Mouse (Mus musculus) C2C12 (cell line): ENCODE measurements around the gene 1700001K19Rik. TPM values are rescaled to one million over a fixed set of nuclear protein-coding genes. Genes with fewer than 3 reads are reported as not detected.
"Not testable (repeated sequence)": the region's sequence is repeated elsewhere in the genome, so short reads cannot be mapped to it uniquely, and the experiment has no call there.

Experiments used
- H3K27me3 ChIP-seq: one replicate; pipeline ENCODE4 v1.6.1; 2011; ENCODE audit not compliant: control insufficient read depth, insufficient read depth, insufficient read length
- H3K36me3 ChIP-seq: one replicate; pipeline ENCODE4 v1.6.1; 2011; ENCODE audit not compliant: control insufficient read depth, insufficient read depth
- H3K4me3 ChIP-seq: one replicate; pipeline ENCODE4 v1.5.1; 2011; ENCODE audit warnings: mild to moderate bottlenecking, control low read depth; ENCODE audit not compliant: poor library complexity, insufficient read depth, severe bottlenecking
- H3K79me2 ChIP-seq: one replicate; pipeline ENCODE4 v1.6.1; 2011; ENCODE audit not compliant: control insufficient read depth, insufficient read depth
- H3K79me3 ChIP-seq: one replicate; pipeline ENCODE4 v1.6.1; 2011; ENCODE audit warnings: low read depth, control low read depth
- H3ac ChIP-seq: one replicate; pipeline ENCODE3; 2011; ENCODE audit warnings: low read depth; ENCODE audit not compliant: control insufficient read depth, insufficient read length
- CEBPB ChIP-seq: IDR thresholded peaks from one replicate; pipeline ENCODE4 v1.6.1; 2011; ENCODE audit warnings: low read depth, mild to moderate bottlenecking, control low read depth, moderate library complexity
- CTCF ChIP-seq: IDR thresholded peaks from one replicate; pipeline ENCODE4 v1.5.1; 2011; ENCODE audit not compliant: control insufficient read depth, insufficient read depth, insufficient read length
- FOSL1 ChIP-seq: IDR thresholded peaks from one replicate; pipeline ENCODE4 v1.8.0; 2011; ENCODE audit warnings: mild to moderate bottlenecking, low read length; ENCODE audit not compliant: poor library complexity, insufficient read depth, severe bottlenecking
- MAX ChIP-seq: IDR thresholded peaks from one replicate; pipeline ENCODE4 v1.6.1; 2011; ENCODE audit warnings: mild to moderate bottlenecking, control low read depth
- MYOD1 ChIP-seq: IDR thresholded peaks from one replicate; pipeline ENCODE4 v1.6.1; 2011; ENCODE audit warnings: low read depth; ENCODE audit not compliant: control insufficient read depth, insufficient read length
- MYOG ChIP-seq: IDR thresholded peaks from one replicate; pipeline ENCODE4 v1.6.1; 2011; ENCODE audit not compliant: control insufficient read depth, insufficient read length; ENCODE audit errors: extremely low read depth
- USF1 ChIP-seq: IDR thresholded peaks from one replicate; pipeline ENCODE4 v1.6.1; 2011; ENCODE audit warnings: low read depth, mild to moderate bottlenecking, control low read depth, moderate library complexity
- polyA plus RNA-seq: library from polyadenylated mRNA; unstranded; fragments of >200 nt; fragmentation: generic; extraction: Trizol; gene quantifications from one replicate; pipeline ENCODE4 v1.2.1, GENCODE M21; 2012; ENCODE audit warnings: missing spikeins

1700001K19Rik gene
- polyA plus RNA-seq, 1 experiment, result 0.04 TPM

DNA sequence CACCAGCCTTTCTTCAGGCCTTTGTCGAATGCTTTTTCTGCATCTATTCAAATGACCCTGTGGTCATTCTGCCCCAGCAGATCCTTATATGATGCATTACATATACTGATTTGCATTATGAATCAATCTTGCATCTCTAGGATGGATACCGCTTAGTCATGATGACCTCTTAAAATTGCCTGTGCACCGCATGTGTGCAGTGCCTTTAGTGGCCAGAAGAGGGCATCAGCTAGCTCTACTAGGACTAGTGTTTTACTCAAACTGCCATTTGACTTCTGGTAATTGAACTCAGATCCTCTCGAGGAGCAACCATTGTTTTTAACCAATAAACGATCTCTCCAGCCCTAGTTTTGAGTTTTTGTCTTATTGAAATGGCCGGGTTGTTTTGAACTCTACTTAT lies 31.4 kb upstream of the 1700001K19Rik start:
- TF ChIP-seq USF1, result no peak
- H3K79me2 ChIP-seq, result no peaks in the 10 kb centered on the region
- H3K4me3 ChIP-seq, result no peak overlapping the region
- no peak overlapping the region for H3ac ChIP-seq
- H3K79me3 ChIP-seq, result no peaks in the 10 kb centered on the region
- no peaks in the 10 kb centered on the region for H3K36me3 ChIP-seq
- H3K27me3 ChIP-seq, result no peaks in the 10 kb centered on the region

DNA sequence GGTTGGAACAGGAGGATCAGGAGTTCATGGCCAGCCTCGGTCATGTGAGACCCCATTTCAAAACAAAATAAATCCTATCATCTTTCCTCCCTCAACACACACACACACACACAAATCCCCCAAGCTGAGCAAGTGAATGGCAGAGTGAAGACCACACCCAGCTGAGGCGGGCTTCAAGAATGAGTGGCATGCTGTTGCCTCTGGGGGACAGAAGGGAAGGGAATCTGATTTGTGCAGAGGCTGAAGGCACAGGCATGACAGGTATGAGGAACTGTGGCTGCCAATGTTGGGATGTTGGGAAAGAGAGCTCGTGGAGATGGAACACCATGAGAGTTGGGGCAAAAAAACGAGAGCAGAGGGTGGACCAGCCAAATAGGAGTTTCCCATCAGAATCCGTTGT lies 28.9 kb upstream of the 1700001K19Rik start:
- no peak for TF ChIP-seq CTCF
- no peak for TF ChIP-seq FOSL1
- TF ChIP-seq MYOD1, result no peak
- TF ChIP-seq MAX, result no peak
- H3K27me3 ChIP-seq, result no peaks in the 10 kb centered on the region
- H3K36me3 ChIP-seq, result no peaks in the 10 kb centered on the region
- no peak overlapping the region for H3ac ChIP-seq
- no peak overlapping the region for H3K4me3 ChIP-seq
- no peaks in the 10 kb centered on the region for H3K79me2 ChIP-seq
- H3K79me3 ChIP-seq, result no peaks in the 10 kb centered on the region

DNA sequence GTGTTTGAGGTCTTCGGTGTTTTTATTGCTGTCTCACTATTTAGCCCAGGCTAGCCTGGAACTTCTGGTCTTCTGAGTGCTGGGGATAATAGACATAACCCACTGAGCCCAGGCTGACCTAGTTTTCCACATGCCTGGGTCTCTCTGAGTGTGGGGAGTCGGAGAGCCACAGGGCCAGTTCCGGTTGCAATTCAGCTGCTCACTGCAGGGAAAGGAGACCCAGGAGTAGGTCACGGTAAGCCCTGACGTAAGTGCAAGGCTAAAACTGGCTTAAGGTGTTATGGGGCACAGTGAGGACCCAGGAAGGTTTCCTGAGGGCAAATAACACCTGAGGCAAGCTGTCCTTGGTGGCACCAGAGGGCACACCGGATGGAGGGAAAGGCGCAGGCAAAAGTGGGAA lies 25.0 kb upstream of the 1700001K19Rik start:
- Histone ChIP-seq H3K36me3 (no peaks in the 10 kb centered on the region), H3K4me3 (no peak overlapping the region), H3K27me3 (no peaks in the 10 kb centered on the region), H3ac (no peak overlapping the region), H3K79me2 (no peaks in the 10 kb centered on the region), H3K79me3 (no peaks in the 10 kb centered on the region)
- TF ChIP-seq USF1, result no peak
- no peak for TF ChIP-seq CEBPB

DNA sequence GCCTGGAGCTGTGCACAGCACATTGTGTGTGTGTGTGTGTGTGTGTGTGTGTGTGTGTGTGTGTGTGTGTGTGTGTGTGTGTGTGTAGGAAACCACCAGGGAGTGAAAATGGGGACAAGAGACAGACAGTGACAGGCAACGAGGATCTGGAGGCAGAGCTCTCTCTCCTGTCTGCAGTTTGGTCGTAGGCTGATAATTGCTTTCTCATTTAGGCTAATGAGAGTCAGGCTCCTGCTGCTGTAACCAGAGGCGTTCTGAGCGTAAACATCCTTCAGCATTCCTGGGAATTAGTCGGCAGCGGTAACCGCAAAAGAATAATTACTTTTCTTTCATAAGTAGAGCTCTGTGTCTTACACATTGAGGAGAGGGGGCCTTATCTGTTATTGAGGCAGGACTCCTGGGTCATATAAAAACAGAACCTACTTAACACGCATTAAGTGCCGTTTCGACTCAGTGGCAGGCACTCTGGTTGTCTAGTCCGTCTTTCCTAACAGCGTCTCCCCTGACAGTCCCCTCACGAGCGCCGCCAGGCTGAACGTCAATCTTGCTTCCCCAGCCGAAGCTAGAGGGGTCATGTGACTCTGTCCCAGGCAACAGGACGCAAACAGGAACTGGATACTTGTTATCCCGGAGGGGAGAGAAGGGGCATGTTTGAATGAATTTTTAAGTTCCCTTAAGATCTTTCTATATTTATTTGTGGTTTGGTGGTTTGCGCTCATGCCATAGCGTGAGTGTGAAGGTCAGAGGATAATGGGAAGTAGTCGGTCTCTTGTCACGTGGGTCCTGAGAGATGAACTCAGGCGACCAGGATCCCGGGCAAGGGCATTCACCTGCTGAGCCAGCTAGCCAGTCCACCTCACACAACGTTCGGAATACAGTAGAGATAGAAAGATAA lies 24.2 kb upstream of the 1700001K19Rik start:
- no peaks in the 10 kb centered on the region for H3K79me2 ChIP-seq
- H3K36me3 ChIP-seq, result no peaks in the 10 kb centered on the region
- no peak for TF ChIP-seq CEBPB
- TF ChIP-seq FOSL1, result no peak
- no peak for TF ChIP-seq MYOG
- no peak for TF ChIP-seq CTCF
- TF ChIP-seq MAX, result peak; percentile 22
- TF ChIP-seq USF1, result peak; percentile 95
- TF ChIP-seq MYOD1, result no peak
- H3ac ChIP-seq, result peak overlapping the region; percentile 67
- H3K27me3 ChIP-seq, result no peaks in the 10 kb centered on the region
- H3K79me3 ChIP-seq, result no peaks in the 10 kb centered on the region
- peak overlapping the region; percentile 0 for H3K4me3 ChIP-seq

DNA sequence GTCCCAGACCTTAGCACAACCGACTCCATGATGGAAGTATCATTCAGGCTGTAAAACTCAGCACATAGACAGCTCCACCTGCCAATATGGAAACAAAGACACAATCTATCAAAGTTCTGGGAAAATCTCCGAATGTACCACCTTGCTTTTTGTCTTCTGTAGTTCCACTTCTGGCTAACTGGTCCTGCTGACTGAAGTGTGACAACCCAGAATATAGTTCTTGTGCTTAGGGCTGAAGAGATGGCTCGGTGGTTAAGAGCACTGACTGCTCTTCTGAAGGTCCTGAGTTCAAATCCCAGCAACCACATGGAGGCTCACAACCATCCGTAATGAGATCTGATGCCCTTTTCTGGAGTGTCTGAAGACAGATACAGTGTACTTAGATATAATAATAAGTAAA lies 23.0 kb upstream of the 1700001K19Rik start:
- not testable (repeated sequence) for H3K79me2 ChIP-seq, H3K79me3 ChIP-seq, H3ac ChIP-seq

DNA sequence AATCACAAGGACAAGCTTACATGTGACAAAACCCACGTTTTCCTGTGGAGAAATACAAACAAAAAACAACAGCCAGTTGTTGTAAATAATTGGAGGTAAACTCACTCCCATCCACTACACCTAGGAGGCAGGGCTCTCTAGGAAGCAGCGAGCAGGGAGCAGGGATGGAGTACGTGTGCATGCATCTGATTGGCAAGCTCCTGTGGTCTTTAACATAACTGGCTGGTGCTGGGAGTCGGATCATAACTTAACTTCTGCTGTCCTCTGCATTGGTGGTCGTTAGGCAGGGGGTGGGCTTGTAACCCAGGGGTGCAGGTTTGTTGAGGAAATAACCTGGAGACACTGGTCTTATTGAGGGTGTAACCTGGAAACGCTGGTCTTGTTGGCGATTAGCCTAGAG lies 21.3 kb upstream of the 1700001K19Rik start:
- Histone ChIP-seq H3K36me3 (no peaks in the 10 kb centered on the region), H3ac (no peak overlapping the region), H3K79me2 (no peaks in the 10 kb centered on the region), H3K79me3 (no peaks in the 10 kb centered on the region), H3K27me3 (no peaks in the 10 kb centered on the region), H3K4me3 (no peak overlapping the region)
- TF ChIP-seq FOSL1 (no peak), MYOG (no peak), CEBPB (no peak), MAX (no peak), CTCF (no peak), MYOD1 (no peak), USF1 (no peak)

More for the DNA sequence above, 23.0 kb upstream of the 1700001K19Rik start:
- H3K36me3 ChIP-seq, H3K27me3 ChIP-seq, H3K4me3 ChIP-seq: not testable (repeated sequence)

DNA sequence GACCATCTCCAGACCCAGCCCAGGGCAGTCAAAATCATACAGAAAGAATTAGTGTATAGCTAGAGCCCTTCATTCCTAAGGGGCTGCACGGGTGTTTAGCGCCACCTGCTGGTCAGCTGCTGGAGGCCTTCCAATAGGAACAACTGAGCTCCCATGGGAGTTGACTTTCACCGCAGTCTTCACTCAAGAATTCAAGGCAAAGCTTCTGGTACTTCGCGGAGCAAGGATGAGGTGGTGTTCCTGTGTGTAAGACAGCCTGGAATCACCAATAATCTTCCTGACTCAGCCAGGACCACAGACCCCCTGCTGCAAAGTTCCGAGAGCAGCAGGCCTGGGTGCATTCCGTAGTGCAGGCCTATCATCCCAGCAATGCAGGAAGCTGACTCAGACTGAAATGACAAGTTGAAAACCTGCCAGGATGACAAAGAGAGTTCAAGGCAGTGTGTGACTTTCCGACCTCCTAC lies 20.6 kb upstream of the 1700001K19Rik start:
- no peaks in the 10 kb centered on the region for H3K36me3 ChIP-seq
- TF ChIP-seq FOSL1 (peak; percentile 69), MYOD1 (peak; percentile 2), CTCF (peak; percentile 62), MAX (peak; percentile 19), CEBPB (no peak)
- H3K4me3 ChIP-seq, result no peak overlapping the region
- H3K79me2 ChIP-seq, result no peaks in the 10 kb centered on the region
- H3ac ChIP-seq, result no peak overlapping the region
- H3K27me3 ChIP-seq, result no peaks in the 10 kb centered on the region
- H3K79me3 ChIP-seq, result no peaks in the 10 kb centered on the region
